Mouse (Mus musculus) stomach, embryonic 15.5 days (tissue): ENCODE results near the gene Cacng8. TPM values are rescaled to one million over a fixed set of nuclear protein-coding genes. Genes with fewer than 3 reads are reported as not detected.

Experiments used
- ATAC-seq: fragments of 200-750 bp; cut with Nextera tagmentation; 2 replicates; pipeline ENCODE4 v1.8.0; 2017; ENCODE audit warnings: low read depth, moderate number of reproducible peaks, moderate TSS enrichment; ENCODE audit not compliant: insufficient read depth, low FRiP score
- H3K27ac ChIP-seq: fragments of 300-500 bp; sonication (generic); 2 replicates; pipeline ENCODE4 v1.5.1; 2015; ENCODE audit warnings: mild to moderate bottlenecking, inconsistent platforms
- H3K27me3 ChIP-seq: fragments of 300-500 bp; sonication (generic); replicated peaks from 2 replicates; pipeline ENCODE4 v1.6.1; 2015; ENCODE audit warnings: inconsistent platforms
- H3K36me3 ChIP-seq: fragments of 300-500 bp; sonication (generic); 2 replicates; pipeline ENCODE4 v1.6.1; 2015; ENCODE audit warnings: inconsistent platforms
- H3K4me1 ChIP-seq: fragments of 300-500 bp; sonication (generic); 2 replicates; pipeline ENCODE4 v1.6.1; 2015; ENCODE audit warnings: inconsistent platforms
- H3K4me2 ChIP-seq: fragments of 300-500 bp; sonication (generic); 2 replicates; pipeline ENCODE4 v1.6.1; 2015; ENCODE audit warnings: mild to moderate bottlenecking, inconsistent platforms
- H3K4me3 ChIP-seq: fragments of 300-500 bp; sonication (generic); replicated peaks from 2 replicates; pipeline ENCODE4 v1.5.1; 2015; ENCODE audit warnings: inconsistent platforms
- H3K9ac ChIP-seq: fragments of 300-500 bp; sonication (generic); 2 replicates; pipeline ENCODE4 v1.6.1; 2015; ENCODE audit warnings: inconsistent platforms
- H3K9me3 ChIP-seq: fragments of 300-500 bp; sonication (generic); 2 replicates; pipeline ENCODE4 v1.6.1; 2016; ENCODE audit warnings: inconsistent platforms
- WGBS: fragments of 180-500 bp; shearing (Covaris S2); methylation state at CpG from one replicate; pipeline ENCODE4 v1.1.7; 2015; 5-methylcytosine and 5-hydroxymethylcytosine counted together
- polyA plus RNA-seq: library from polyadenylated mRNA; unstranded; fragments of >200 nt; fragmentation: Nextera tagmentation; extraction: Ambion mirVana; gene quantifications from 2 replicates; pipeline ENCODE4 v1.2.1, GENCODE M21; 2015

The Cacng8 gene
- polyA plus RNA-seq, 1 experiment from 2014 or later = 1.5 TPM

GRCm38 (mm10) chr7:3415378-3415777 lies 24.9 kb downstream of the Cacng8 start:
- under 1% methylated on average over 34 of the region's 60 CpGs for WGBS
- Histone ChIP-seq H3K4me3 (peak overlapping the region; percentile 55), H3K9ac (peak overlapping the region; percentile 29), H3K27ac (no peak overlapping the region), H3K4me1 (peaks cover 12% of the 10 kb centered on the region; the same call in 1 of the 2 replicates), H3K27me3 (peaks cover 60% of the 10 kb centered on the region), H3K9me3 (no peaks in the 10 kb centered on the region), H3K4me2 (peak overlapping the region; percentile 99), H3K36me3 (no peaks in the 10 kb centered on the region)
- ATAC-seq = no peak

- peaks cover 62% of the 10 kb centered on the region for H3K27me3 ChIP-seq
Measured at GRCm38 (mm10) chr7:3419941-3420340, 29.5 kb downstream of the Cacng8 start.

GRCm38 (mm10) chr7:3420466-3420865 lies 30.0 kb downstream of the Cacng8 start:
- WGBS = 27% methylated on average over 5 of the region's 5 CpGs
- H3K4me1 ChIP-seq = no peaks in the 10 kb centered on the region
- no peak overlapping the region for H3K27ac ChIP-seq
- ATAC-seq = no peak
- no peaks in the 10 kb centered on the region for H3K9me3 ChIP-seq
- H3K27me3 ChIP-seq = peaks cover 62% of the 10 kb centered on the region
- no peak overlapping the region for H3K4me2 ChIP-seq
- no peak overlapping the region for H3K9ac ChIP-seq
- no peak overlapping the region for H3K4me3 ChIP-seq
- H3K36me3 ChIP-seq = no peaks in the 10 kb centered on the region

More at GRCm38 (mm10) chr7:3419941-3420340, 29.5 kb downstream of the Cacng8 start:
- no peak for ATAC-seq
- WGBS = 38% methylated on average over 6 of the region's 6 CpGs
- Histone ChIP-seq H3K4me1 (no peaks in the 10 kb centered on the region), H3K27ac (no peak overlapping the region), H3K9ac (no peak overlapping the region), H3K36me3 (no peaks in the 10 kb centered on the region), H3K4me2 (no peak overlapping the region), H3K9me3 (no peaks in the 10 kb centered on the region), H3K4me3 (no peak overlapping the region)

GRCm38 (mm10) chr7:3421297-3421696 lies 30.8 kb downstream of the Cacng8 start:
- no peak overlapping the region for H3K4me2 ChIP-seq
- no peaks in the 10 kb centered on the region for H3K36me3 ChIP-seq
- H3K27ac ChIP-seq = no peak overlapping the region
- H3K4me3 ChIP-seq = no peak overlapping the region
- no peaks in the 10 kb centered on the region for H3K4me1 ChIP-seq
- 61% methylated on average over 3 of the region's 3 CpGs for WGBS
- ATAC-seq = no peak
- no peak overlapping the region for H3K9ac ChIP-seq
- H3K9me3 ChIP-seq = no peaks in the 10 kb centered on the region
- peaks cover 54% of the 10 kb centered on the region for H3K27me3 ChIP-seq

GRCm38 (mm10) chr7:3422051-3422450 lies 31.6 kb downstream of the Cacng8 start:
- WGBS = 51% methylated on average over 7 of the region's 7 CpGs
- no peak overlapping the region for H3K4me2 ChIP-seq
- no peak for ATAC-seq

GRCm38 (mm10) chr7:3423430-3423829 lies 32.9 kb downstream of the Cacng8 start:
- Histone ChIP-seq H3K4me3 (peak overlapping the region; percentile 9; the same call in 1 of the 2 replicates), H3K4me2 (peak overlapping the region; percentile 46), H3K9ac (no peak overlapping the region), H3K27me3 (peaks cover 41% of the 10 kb centered on the region), H3K27ac (no peak overlapping the region), H3K36me3 (no peaks in the 10 kb centered on the region), H3K9me3 (no peaks in the 10 kb centered on the region), H3K4me1 (no peaks in the 10 kb centered on the region)
- WGBS = 2% methylated on average over 30 of the region's 30 CpGs
- no peak for ATAC-seq

More at GRCm38 (mm10) chr7:3422051-3422450, 31.6 kb downstream of the Cacng8 start:
- Histone ChIP-seq H3K4me3 (no peak overlapping the region), H3K9ac (no peak overlapping the region), H3K9me3 (no peaks in the 10 kb centered on the region), H3K27ac (no peak overlapping the region), H3K4me1 (no peaks in the 10 kb centered on the region), H3K27me3 (peaks cover 47% of the 10 kb centered on the region), H3K36me3 (no peaks in the 10 kb centered on the region)

GRCm38 (mm10) chr7:3423895-3424294 lies 33.4 kb downstream of the Cacng8 start, which contains the start of gene Cacng6:
Gene Cacng6, plus strand, starts transcription at chr7:3424195.
- Histone ChIP-seq H3K4me2 (peak within 1 kb of the TSS; percentile 46), H3K27ac (no peak within 1 kb of the TSS), H3K36me3 (no peaks in the 10 kb centered on the region), H3K4me1 (no peaks in the 10 kb centered on the region), H3K9ac (no peak within 1 kb of the TSS), H3K27me3 (peaks cover 41% of the 10 kb centered on the region), H3K4me3 (peak within 1 kb of the TSS; percentile 9; the same call in 1 of the 2 replicates), H3K9me3 (no peaks in the 10 kb centered on the region)
- 49% methylated on average over 4 of the region's 4 CpGs for WGBS
- ATAC-seq = no peak

GRCm38 (mm10) chr7:3425141-3425540 lies 34.7 kb downstream of the Cacng8 start:
- no peak for ATAC-seq
- 84% methylated on average over 5 of the region's 5 CpGs for WGBS
- no peak overlapping the region for H3K4me2 ChIP-seq
- H3K27me3 ChIP-seq = peaks cover 37% of the 10 kb centered on the region
- H3K4me3 ChIP-seq = no peak overlapping the region
- H3K36me3 ChIP-seq = no peaks in the 10 kb centered on the region
- no peak overlapping the region for H3K27ac ChIP-seq
- H3K9me3 ChIP-seq = no peaks in the 10 kb centered on the region
- H3K9ac ChIP-seq = no peak overlapping the region
- no peaks in the 10 kb centered on the region for H3K4me1 ChIP-seq

- 66% methylated on average over 6 of the region's 6 CpGs for WGBS
- H3K4me1 ChIP-seq = no peaks in the 10 kb centered on the region
- no peak overlapping the region for H3K27ac ChIP-seq
- ATAC-seq = no peak
- H3K9me3 ChIP-seq = no peaks in the 10 kb centered on the region
- H3K27me3 ChIP-seq = peaks cover under 1% of the 10 kb centered on the region
- no peak overlapping the region for H3K4me3 ChIP-seq
- H3K4me2 ChIP-seq = no peak overlapping the region
- no peak overlapping the region for H3K9ac ChIP-seq
- H3K36me3 ChIP-seq = no peaks in the 10 kb centered on the region
Measured at GRCm38 (mm10) chr7:3430161-3430560, 39.7 kb downstream of the Cacng8 start.

GRCm38 (mm10) chr7:3432066-3432465 lies 41.6 kb downstream of the Cacng8 start:
- H3K27me3 ChIP-seq = no peaks in the 10 kb centered on the region

GRCm38 (mm10) chr7:3437941-3438340 lies 47.5 kb downstream of the Cacng8 start:
- H3K9me3 ChIP-seq = no peaks in the 10 kb centered on the region
- no peaks in the 10 kb centered on the region for H3K36me3 ChIP-seq
- ATAC-seq = no peak
- H3K9ac ChIP-seq = no peak overlapping the region
- H3K4me3 ChIP-seq = no peak overlapping the region
- WGBS = 42% methylated on average over 5 of the region's 5 CpGs
- no peak overlapping the region for H3K27ac ChIP-seq
- H3K27me3 ChIP-seq = no peaks in the 10 kb centered on the region
- 0 out of 2 replicates have a peak, but pooled peaks cover 2% of the 10 kb centered on the region for H3K4me1 ChIP-seq
- no peak overlapping the region for H3K4me2 ChIP-seq

More at GRCm38 (mm10) chr7:3432066-3432465, 41.6 kb downstream of the Cacng8 start:
- H3K9ac ChIP-seq = no peak overlapping the region
- H3K27ac ChIP-seq = no peak overlapping the region
- H3K4me2 ChIP-seq = no peak overlapping the region
- 83% methylated on average over 1 of the region's 1 CpGs for WGBS
- H3K4me3 ChIP-seq = no peak overlapping the region
- no peak for ATAC-seq
- no peaks in the 10 kb centered on the region for H3K4me1 ChIP-seq
- H3K9me3 ChIP-seq = no peaks in the 10 kb centered on the region
- H3K36me3 ChIP-seq = no peaks in the 10 kb centered on the region

GRCm38 (mm10) chr7:3439984-3440383 lies 49.5 kb downstream of the Cacng8 start:
- no peak overlapping the region for H3K9ac ChIP-seq
- no peak overlapping the region for H3K4me2 ChIP-seq
- no peak for ATAC-seq
- H3K27me3 ChIP-seq = no peaks in the 10 kb centered on the region
- H3K36me3 ChIP-seq = no peaks in the 10 kb centered on the region
- H3K4me3 ChIP-seq = no peak overlapping the region
- 82% methylated on average over 11 of the region's 11 CpGs for WGBS
- H3K4me1 ChIP-seq = 0 out of 2 replicates have a peak, but pooled peaks cover 2% of the 10 kb centered on the region
- H3K27ac ChIP-seq = no peak overlapping the region
- H3K9me3 ChIP-seq = no peaks in the 10 kb centered on the region

- Histone ChIP-seq H3K4me2 (no peak overlapping the region), H3K4me3 (no peak overlapping the region), H3K36me3 (no peaks in the 10 kb centered on the region), H3K27ac (no peak overlapping the region), H3K9ac (no peak overlapping the region), H3K27me3 (no peaks in the 10 kb centered on the region), H3K4me1 (0 out of 2 replicates have a peak, but pooled peaks cover 2% of the 10 kb centered on the region), H3K9me3 (no peaks in the 10 kb centered on the region)
- WGBS = 60% methylated on average over 8 of the region's 8 CpGs
- no peak for ATAC-seq
Measured at GRCm38 (mm10) chr7:3440526-3440925, 50.0 kb downstream of the Cacng8 start.
